ENCODE assay signal across 27 mouse cellular contexts in the genomic region with DNA sequence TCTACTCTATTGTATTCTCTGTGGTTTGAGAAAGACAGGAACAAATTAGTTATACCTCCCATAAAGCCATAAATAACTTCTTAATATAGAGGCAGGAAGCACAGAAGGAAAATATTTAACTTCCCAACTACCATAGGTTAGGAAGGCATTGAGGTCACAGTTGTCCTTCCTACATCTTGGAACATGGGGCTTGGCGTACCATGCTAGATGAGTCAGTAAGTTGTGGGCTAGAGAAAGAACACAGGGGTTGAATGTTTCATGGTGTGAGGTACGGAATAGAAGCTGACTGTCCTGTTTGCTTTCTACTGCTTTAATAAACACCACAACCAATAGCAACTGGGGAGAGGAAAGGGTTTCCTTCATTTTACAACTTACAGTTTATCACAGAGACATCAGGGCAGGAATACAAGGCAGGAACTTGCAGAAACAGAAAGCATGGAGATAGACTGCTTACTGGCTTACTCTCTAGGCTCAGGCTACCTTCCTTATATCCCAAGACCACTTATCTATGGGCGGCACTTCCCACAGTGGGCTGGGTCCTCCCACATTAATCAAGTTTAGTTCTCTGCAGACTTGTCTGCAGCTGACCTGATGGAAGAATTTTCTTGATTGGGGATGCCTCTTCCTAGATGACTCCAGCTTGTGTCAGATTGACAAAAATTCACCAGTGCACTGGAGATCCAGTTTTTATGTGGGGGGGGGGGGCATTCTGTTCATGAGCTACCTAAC.
DNase-seq lines count a peak whose midpoint lies in the region; ATAC-seq and TF ChIP-seq lines count a peak whose summit lies in the region.
"Had no signal": no experiment of that assay in that cellular context is flagged by ENCODE, and none has a peak within 500 bp of the region (broad histone marks: within the 10 kb centered on the region; RNA-seq: fewer than 3 reads in every experiment).

No protein-coding gene starts in this region.

- WGBS in liver, embryonic 13.5 days (ENCODE audit: insufficient replicate concordance) = 51% methylated on average over 3 of the region's 3 CpGs
- 88% methylated on average over 3 of the region's 3 CpGs for WGBS in hindbrain, embryonic 10.5 days
- WGBS in kidney, adult 2 months = 82% methylated on average over 3 of the region's 3 CpGs

- H3K9ac ChIP-seq in liver, embryonic 13.5 days = no peak overlapping the region
- H3K9ac ChIP-seq: embryonic facial prominence, embryonic 15.5 days; forebrain, embryonic 12.5 days; heart, embryonic 15.5 days; hindbrain, embryonic 14.5 days; kidney, embryonic 15.5 days; limb, embryonic 12.5 days; liver, embryonic 15.5 days; neural tube, embryonic 13.5 days; stomach, embryonic 15.5 days had no signal

- H3K4me1 ChIP-seq in liver, embryonic 13.5 days (replicated peaks) = peaks cover 38% of the 10 kb centered on the region
- peaks cover 5% of the 10 kb centered on the region; the same call in 1 of the 2 replicates for H3K4me1 ChIP-seq in hindbrain, embryonic 10.5 days (replicated peaks)
- H3K4me1 ChIP-seq in kidney, adult 2 months (ENCODE audit: control insufficient read depth, insufficient read depth, low read length) = peaks cover 7% of the 10 kb centered on the region; the same call in 1 of the 2 replicates
- H3K4me1 ChIP-seq: embryonic facial prominence, embryonic 10.5 days; embryonic facial prominence, embryonic 15.5 days; forebrain, embryonic 12.5 days; kidney, embryonic 15.5 days; limb, embryonic 12.5 days; neural tube, embryonic 13.5 days; stomach, embryonic 15.5 days had no signal

- H3K9me3 ChIP-seq in liver, embryonic 13.5 days (replicated peaks) = no peaks in the 10 kb centered on the region
- H3K9me3 ChIP-seq in hindbrain, embryonic 10.5 days = no peaks in the 10 kb centered on the region
- H3K9me3 ChIP-seq: embryonic facial prominence, embryonic 10.5 days; embryonic facial prominence, embryonic 15.5 days; forebrain, embryonic 12.5 days; heart, embryonic 10.5 days; heart, embryonic 15.5 days; kidney, embryonic 15.5 days; limb, embryonic 12.5 days; liver, embryonic 15.5 days; neural tube, embryonic 13.5 days; stomach, embryonic 15.5 days had no signal

- TF ChIP-seq POLR2A in kidney, adult 2 months (IDR thresholded peaks at IDR 0.05; ENCODE audit: low read depth, low read length) = no peak

- TF ChIP-seq CTCF in kidney, adult 2 months (conservative IDR thresholded peaks at IDR 0.05; ENCODE audit: insufficient read depth, insufficient read length, low read depth, low read length) = no peak

- peak; percentile 54 for ATAC-seq in liver, embryonic 13.5 days (ENCODE audit: low read depth)
- ATAC-seq: intestine, postnatal 0 days; midbrain, embryonic 16.5 days had no signal

- no peak overlapping the region for H3K27ac ChIP-seq in liver, embryonic 13.5 days
- no peak overlapping the region for H3K27ac ChIP-seq in hindbrain, embryonic 10.5 days
- H3K27ac ChIP-seq in kidney, adult 2 months (ENCODE audit: insufficient read depth, low read depth, low read length) = no peak overlapping the region
- H3K27ac ChIP-seq: embryonic facial prominence, embryonic 10.5 days; embryonic facial prominence, embryonic 15.5 days; forebrain, embryonic 12.5 days; heart, embryonic 10.5 days; heart, embryonic 15.5 days; hindbrain, embryonic 14.5 days; kidney, embryonic 15.5 days; limb, embryonic 12.5 days; liver, embryonic 15.5 days; neural tube, embryonic 13.5 days; stomach, embryonic 15.5 days had no signal

- H3K27me3 ChIP-seq in liver, embryonic 13.5 days = no peaks in the 10 kb centered on the region
- no peaks in the 10 kb centered on the region for H3K27me3 ChIP-seq in hindbrain, embryonic 10.5 days (ENCODE audit: insufficient read depth, poor library complexity, severe bottlenecking)
- no peaks in the 10 kb centered on the region for H3K27me3 ChIP-seq in kidney, adult 2 months (replicated peaks; ENCODE audit: control insufficient read depth, insufficient read depth, low read length)
- H3K27me3 ChIP-seq: embryonic facial prominence, embryonic 15.5 days; forebrain, embryonic 12.5 days; heart, embryonic 15.5 days; kidney, embryonic 15.5 days; limb, embryonic 12.5 days; liver, embryonic 15.5 days; neural tube, embryonic 13.5 days; stomach, embryonic 15.5 days had no signal

- H3K4me3 ChIP-seq in liver, embryonic 13.5 days (replicated peaks) = no peak overlapping the region
- H3K4me3 ChIP-seq in hindbrain, embryonic 10.5 days = no peak overlapping the region
- H3K4me3 ChIP-seq in kidney, adult 2 months (ENCODE audit: insufficient read depth, low read depth, low read length) = no peak overlapping the region
- H3K4me3 ChIP-seq: embryonic facial prominence, embryonic 10.5 days; embryonic facial prominence, embryonic 15.5 days; forebrain, embryonic 12.5 days; heart, embryonic 10.5 days; heart, embryonic 15.5 days; kidney, embryonic 15.5 days; limb, embryonic 12.5 days; liver, embryonic 15.5 days; neural tube, embryonic 13.5 days; stomach, embryonic 15.5 days had no signal

- H3K36me3 ChIP-seq in liver, embryonic 13.5 days = no peaks in the 10 kb centered on the region
- no peaks in the 10 kb centered on the region for H3K36me3 ChIP-seq in hindbrain, embryonic 10.5 days
- no peaks in the 10 kb centered on the region for H3K36me3 ChIP-seq in kidney, adult 2 months (ENCODE audit: control insufficient read depth, insufficient read depth, low read length)
- H3K36me3 ChIP-seq: embryonic facial prominence, embryonic 10.5 days; embryonic facial prominence, embryonic 15.5 days; forebrain, embryonic 12.5 days; heart, embryonic 10.5 days; heart, embryonic 15.5 days; kidney, embryonic 15.5 days; limb, embryonic 12.5 days; liver, embryonic 15.5 days; neural tube, embryonic 13.5 days; stomach, embryonic 15.5 days had no signal

- H3K4me2 ChIP-seq in liver, embryonic 13.5 days = no peak overlapping the region
- H3K4me2 ChIP-seq: embryonic facial prominence, embryonic 15.5 days; forebrain, embryonic 12.5 days; heart, embryonic 15.5 days; hindbrain, embryonic 14.5 days; kidney, embryonic 15.5 days; limb, embryonic 12.5 days; liver, embryonic 15.5 days; midbrain, embryonic 11.5 days; neural tube, embryonic 13.5 days; stomach, embryonic 15.5 days had no signal

- peak; percentile 76 for DNase-seq in 416B (ENCODE audit: low read depth)
- DNase-seq in MEL-GATA-1-ER (ENCODE audit: extremely low read depth, low read depth) = peak; percentile 46
- DNase-seq in liver, embryonic 13.5 days = peak; percentile 10
- no peak for DNase-seq in retina, postnatal 1 day
- DNase-seq in hindbrain, embryonic 10.5 days (ENCODE audit: low spot score) = no peak
- no peak for DNase-seq in kidney, adult 2 months
- DNase-seq: cerebellum, adult 8-10 months; cerebellum, postnatal 25 days; gastrocnemius, postnatal 14 days; heart, adult 11 months; kidney, postnatal 25 days; lung, postnatal 4 days; right cerebral cortex, postnatal 25 days had no signal

Comparison
In these comparisons a context has a peak if more than half of its experiments do, and no peak if none do; other contexts are left out.
1. DNase-seq: peak in 416B (single experiment), MEL-GATA-1-ER (single experiment) and liver, embryonic 13.5 days (single experiment); none in retina, postnatal 1 day (single experiment), hindbrain, embryonic 10.5 days (single experiment) and kidney, adult 2 months (single experiment).